Mouse (Mus musculus) embryonic facial prominence, embryonic 13.5 days (tissue): ENCODE results near the gene Sh3bgrl2. TPM values are rescaled to one million over a fixed set of nuclear protein-coding genes. Genes with fewer than 3 reads are reported as not detected.
A peak's percentile ranks its signal among the peaks of the same experiment; 100 is the strongest.

Experiments used
- ATAC-seq: fragments of 200-750 bp; cut with Nextera tagmentation; 2 replicates; pipeline ENCODE4 v1.8.0; 2017; ENCODE audit warnings: low read depth; ENCODE audit not compliant: insufficient number of reproducible peaks, insufficient read depth, low FRiP score, low TSS enrichment
- H3K27ac ChIP-seq: fragments of 300-500 bp; sonication (generic); 2 replicates; pipeline ENCODE4 v1.5.1; 2015; ENCODE audit warnings: moderate library complexity, mild to moderate bottlenecking, inconsistent platforms
- H3K27me3 ChIP-seq: fragments of 300-500 bp; sonication (generic); 2 replicates; pipeline ENCODE4 v1.6.1; 2015; ENCODE audit warnings: mild to moderate bottlenecking, inconsistent platforms
- H3K36me3 ChIP-seq: fragments of 300-500 bp; sonication (generic); 2 replicates; pipeline ENCODE4 v1.6.1; 2015; ENCODE audit warnings: mild to moderate bottlenecking, inconsistent platforms
- H3K4me1 ChIP-seq: fragments of 300-500 bp; sonication (generic); 2 replicates; pipeline ENCODE4 v1.6.1; 2015; ENCODE audit warnings: inconsistent platforms
- H3K4me2 ChIP-seq: fragments of 300-500 bp; sonication (generic); 2 replicates; pipeline ENCODE4 v1.6.1; 2015; ENCODE audit warnings: moderate library complexity, mild to moderate bottlenecking, inconsistent platforms
- H3K4me3 ChIP-seq: fragments of 300-500 bp; sonication (generic); 2 replicates; pipeline ENCODE4 v1.5.1; 2015; ENCODE audit warnings: mild to moderate bottlenecking, inconsistent platforms
- H3K9ac ChIP-seq: fragments of 300-500 bp; sonication (generic); 2 replicates; pipeline ENCODE4 v1.6.1; 2015; ENCODE audit warnings: mild to moderate bottlenecking, inconsistent platforms
- H3K9me3 ChIP-seq: fragments of 300-500 bp; sonication (generic); 2 replicates; pipeline ENCODE4 v1.6.1; 2016; ENCODE audit warnings: inconsistent platforms
- WGBS: fragments of 180-500 bp; shearing (Covaris S2); methylation state at CpG from one replicate; pipeline ENCODE4 v1.1.7; 2015; ENCODE audit warnings: mixed read lengths; 5-methylcytosine and 5-hydroxymethylcytosine counted together
- polyA plus RNA-seq: library from polyadenylated mRNA; unstranded; fragments of >200 nt; fragmentation: Nextera tagmentation; extraction: Ambion mirVana; gene quantifications from 2 replicates; pipeline ENCODE4 v1.2.1, GENCODE M21; 2015

Sh3bgrl2 gene
- polyA plus RNA-seq, 1 experiment from 2014 or later: 14.5 TPM

DNA sequence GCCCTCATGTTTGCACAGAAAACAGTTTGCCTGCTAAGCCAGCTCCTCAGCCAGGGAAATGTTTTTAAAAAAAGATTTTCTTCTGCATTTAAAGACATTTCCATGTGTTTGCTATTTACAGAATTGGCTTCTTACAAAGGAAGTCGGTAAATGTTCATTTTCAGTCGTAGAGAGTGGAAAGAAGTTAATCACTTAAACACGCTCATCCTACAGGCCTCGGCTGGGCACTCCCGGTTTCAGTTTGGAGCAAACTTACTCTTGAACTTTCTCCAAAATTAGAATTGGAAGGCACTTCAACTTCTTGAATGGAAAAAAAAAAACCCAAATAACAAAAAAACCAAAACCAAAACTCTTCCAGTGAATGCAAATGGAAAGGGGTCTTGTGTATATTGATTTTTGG lies 113.7 kb downstream of the Sh3bgrl2 start:
- H3K4me2 ChIP-seq: no peak overlapping the region
- no peak for ATAC-seq
- no peaks in the 10 kb centered on the region for H3K36me3 ChIP-seq
- no peak overlapping the region for H3K4me3 ChIP-seq
- H3K4me1 ChIP-seq: peaks cover 11% of the 10 kb centered on the region; the same call in 1 of the 2 replicates
- no peaks in the 10 kb centered on the region for H3K27me3 ChIP-seq
- H3K27ac ChIP-seq: peak overlapping the region; percentile 71
- no peaks in the 10 kb centered on the region for H3K9me3 ChIP-seq
- no peak overlapping the region for H3K9ac ChIP-seq
- WGBS: 39% methylated on average over 5 of the region's 5 CpGs

DNA sequence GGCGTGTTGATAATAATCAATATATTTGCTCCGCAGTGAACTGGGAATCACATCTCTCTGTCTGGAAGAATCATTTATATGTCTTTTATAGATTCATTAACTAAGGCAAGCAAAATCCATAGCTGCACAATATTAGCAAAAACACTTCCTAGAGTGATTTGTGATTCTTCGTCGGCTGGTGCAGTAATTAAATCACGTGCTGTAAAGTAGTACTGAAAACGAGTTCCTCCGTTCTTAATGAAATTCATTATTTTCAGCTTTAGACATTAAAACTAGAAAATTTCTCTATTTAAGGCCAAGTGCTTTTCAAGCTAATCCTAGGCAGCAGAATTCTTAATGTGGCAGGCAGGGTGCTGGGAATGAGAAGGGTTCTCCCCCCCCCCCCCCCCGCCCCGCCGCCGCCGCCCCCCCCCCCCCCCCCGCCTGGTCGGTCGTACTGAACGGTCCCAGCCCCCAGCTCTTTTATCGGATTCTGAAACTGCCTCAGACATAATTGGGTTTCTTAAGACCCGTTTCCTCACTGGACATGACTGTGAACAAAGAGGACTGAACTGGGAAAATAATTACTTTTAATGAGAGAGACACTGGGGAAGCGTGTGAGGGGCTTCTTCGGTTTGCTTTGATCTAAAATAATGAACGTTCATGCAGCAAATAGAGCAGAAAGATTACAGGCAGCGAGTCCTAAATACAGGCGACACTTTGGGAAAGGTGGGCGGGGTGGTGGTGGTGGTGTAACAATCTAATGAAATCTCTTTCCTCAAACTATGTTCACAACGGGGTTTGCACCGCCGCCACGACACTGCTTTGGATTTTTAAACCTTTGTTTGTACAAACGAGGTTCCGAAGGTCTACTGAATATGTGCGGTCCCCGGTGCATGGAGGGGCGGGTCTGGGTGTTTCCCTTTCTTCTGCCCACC lies 116.1 kb downstream of the Sh3bgrl2 start:
- H3K4me2 ChIP-seq: peak overlapping the region; percentile 65
- H3K36me3 ChIP-seq: no peaks in the 10 kb centered on the region
- H3K4me3 ChIP-seq: peak overlapping the region; percentile 39
- H3K4me1 ChIP-seq: peaks cover 6% of the 10 kb centered on the region; the same call in 1 of the 2 replicates
- H3K27ac ChIP-seq: no peak overlapping the region
- ATAC-seq: no peak
- 20% methylated on average over 24 of the region's 33 CpGs for WGBS
- H3K9me3 ChIP-seq: no peaks in the 10 kb centered on the region
- H3K27me3 ChIP-seq: no peaks in the 10 kb centered on the region
- H3K9ac ChIP-seq: peak overlapping the region; percentile 62; the same call in 1 of the 2 replicates

DNA sequence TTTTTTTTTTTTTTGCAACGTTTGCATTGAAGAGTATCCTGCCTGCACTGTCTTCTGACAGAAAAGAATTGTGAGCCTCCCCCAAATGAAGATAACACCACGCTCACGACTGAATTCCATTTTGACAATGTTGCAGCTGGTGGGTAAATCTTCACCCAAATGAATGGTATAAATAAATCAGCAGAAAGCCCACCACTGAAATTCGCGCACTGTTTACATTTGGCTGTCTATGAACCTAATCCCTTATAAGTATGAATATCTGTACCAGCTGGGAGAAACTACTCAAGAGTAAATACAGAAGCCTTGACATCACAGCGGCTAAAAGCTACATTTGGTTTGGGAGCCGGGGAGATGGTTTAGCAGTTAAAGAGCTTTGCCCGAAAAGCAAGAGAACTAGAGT lies 116.8 kb downstream of the Sh3bgrl2 start:
- WGBS: 29% methylated on average over 8 of the region's 8 CpGs
- H3K4me3 ChIP-seq: peak overlapping the region; percentile 39
- H3K27ac ChIP-seq: 0 out of 2 replicates have a peak overlapping the region, but pooled peaks have one; percentile 41
- peak overlapping the region; percentile 65 for H3K4me2 ChIP-seq
- H3K9ac ChIP-seq: no peak overlapping the region; the same call in 1 of the 2 replicates
- no peaks in the 10 kb centered on the region for H3K36me3 ChIP-seq
- peaks cover 6% of the 10 kb centered on the region; the same call in 1 of the 2 replicates for H3K4me1 ChIP-seq
- H3K9me3 ChIP-seq: no peaks in the 10 kb centered on the region
- H3K27me3 ChIP-seq: no peaks in the 10 kb centered on the region
- no peak for ATAC-seq

- ATAC-seq: no peak
- Histone ChIP-seq H3K9ac (no peak overlapping the region), H3K27me3 (no peaks in the 10 kb centered on the region), H3K4me2 (no peak overlapping the region), H3K36me3 (no peaks in the 10 kb centered on the region), H3K4me1 (peaks cover 6% of the 10 kb centered on the region; the same call in 1 of the 2 replicates), H3K27ac (no peak overlapping the region), H3K4me3 (no peak overlapping the region), H3K9me3 (no peaks in the 10 kb centered on the region)
- WGBS: 73% methylated on average over 4 of the region's 4 CpGs
Observed at GRCm38 (mm10) chr9:83667031-83667430, 118.9 kb downstream of the Sh3bgrl2 start.

DNA sequence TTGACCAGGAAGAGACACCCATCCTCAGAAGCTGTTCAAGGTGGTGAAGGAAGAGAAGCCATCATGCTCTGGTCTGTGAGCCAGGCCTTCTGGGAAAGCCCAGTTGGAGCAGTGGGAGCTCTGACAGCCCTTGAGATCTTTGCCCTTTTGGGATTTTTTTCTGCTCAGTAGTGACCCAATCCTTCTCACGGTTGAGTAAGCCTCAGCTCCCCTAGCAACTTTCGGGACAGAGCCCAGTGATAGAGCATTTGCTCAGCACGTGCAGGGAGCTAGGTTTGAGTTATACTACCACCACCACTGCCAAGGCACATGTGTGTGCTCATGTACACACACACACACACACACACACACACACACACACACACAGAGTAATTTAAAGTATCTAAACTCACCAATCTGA lies 131.5 kb downstream of the Sh3bgrl2 start:
- no peaks in the 10 kb centered on the region for H3K9me3 ChIP-seq
- ATAC-seq: no peak
- no peaks in the 10 kb centered on the region for H3K36me3 ChIP-seq
- no peak overlapping the region for H3K4me2 ChIP-seq
- H3K9ac ChIP-seq: no peak overlapping the region
- H3K27me3 ChIP-seq: peaks cover 3% of the 10 kb centered on the region; the same call in 1 of the 2 replicates
- H3K4me3 ChIP-seq: no peak overlapping the region
- no peak overlapping the region for H3K27ac ChIP-seq
- 63% methylated on average over 3 of the region's 3 CpGs for WGBS
- H3K4me1 ChIP-seq: no peaks in the 10 kb centered on the region

GRCm38 (mm10) chr9:83681661-83682655 lies 133.8 kb downstream of the Sh3bgrl2 start:
- Histone ChIP-seq H3K4me1 (peaks cover 8% of the 10 kb centered on the region), H3K4me2 (no peak overlapping the region), H3K9me3 (no peaks in the 10 kb centered on the region), H3K27me3 (peaks cover 12% of the 10 kb centered on the region), H3K9ac (no peak overlapping the region), H3K4me3 (no peak overlapping the region), H3K27ac (no peak overlapping the region), H3K36me3 (no peaks in the 10 kb centered on the region)
- ATAC-seq: no peak
- 61% methylated on average over 12 of the region's 12 CpGs for WGBS

GRCm38 (mm10) chr9:83686511-83687100 lies 138.5 kb downstream of the Sh3bgrl2 start:
- no peak for ATAC-seq
- Histone ChIP-seq H3K9me3 (no peaks in the 10 kb centered on the region), H3K4me2 (peak overlapping the region; percentile 55), H3K27ac (no peak overlapping the region), H3K27me3 (peaks cover 19% of the 10 kb centered on the region), H3K36me3 (no peaks in the 10 kb centered on the region), H3K4me3 (peak overlapping the region; percentile 26), H3K4me1 (peaks cover 10% of the 10 kb centered on the region), H3K9ac (0 out of 2 replicates have a peak overlapping the region, but pooled peaks have one; percentile 44)
- WGBS: 8% methylated on average over 18 of the region's 18 CpGs

- no peak for ATAC-seq
- 52% methylated on average over 3 of the region's 3 CpGs for WGBS
Observed at GRCm38 (mm10) chr9:83687904-83688303, 139.8 kb downstream of the Sh3bgrl2 start.

More at GRCm38 (mm10) chr9:83687904-83688303, 139.8 kb downstream of the Sh3bgrl2 start:
- Histone ChIP-seq H3K27me3 (peaks cover 19% of the 10 kb centered on the region), H3K4me1 (peaks cover 15% of the 10 kb centered on the region), H3K4me2 (no peak overlapping the region), H3K4me3 (no peak overlapping the region), H3K27ac (no peak overlapping the region), H3K9me3 (no peaks in the 10 kb centered on the region), H3K36me3 (no peaks in the 10 kb centered on the region), H3K9ac (no peak overlapping the region)

Other genes with a start within 250 kb of the Sh3bgrl2 start
- gene Lca5, start 107.2 kb upstream of the Sh3bgrl2 start, polyA plus RNA-seq: 19.4 and 23.1 TPM in 2 replicates